Mouse (Mus musculus): ENCODE measurements around the gene Preb. TPM values are rescaled to one million over a fixed set of nuclear protein-coding genes. Genes with fewer than 3 reads are reported as not detected.
A peak's percentile ranks its signal among the peaks of the same experiment; 100 is the strongest.

Gene Preb
- polyA plus RNA-seq, 1 experiment from 2014 or later = 121 TPM

GRCm38 (mm10) chr5:30930846-30931245, 29.3 kb downstream of the Preb start:
- no peak for ATAC-seq (ENCODE audit: low FRiP score, low read depth)
- WGBS = 82% methylated on average over 6 of the region's 6 CpGs
- H3K9ac ChIP-seq (replicated peaks) = no peak overlapping the region

DNA sequence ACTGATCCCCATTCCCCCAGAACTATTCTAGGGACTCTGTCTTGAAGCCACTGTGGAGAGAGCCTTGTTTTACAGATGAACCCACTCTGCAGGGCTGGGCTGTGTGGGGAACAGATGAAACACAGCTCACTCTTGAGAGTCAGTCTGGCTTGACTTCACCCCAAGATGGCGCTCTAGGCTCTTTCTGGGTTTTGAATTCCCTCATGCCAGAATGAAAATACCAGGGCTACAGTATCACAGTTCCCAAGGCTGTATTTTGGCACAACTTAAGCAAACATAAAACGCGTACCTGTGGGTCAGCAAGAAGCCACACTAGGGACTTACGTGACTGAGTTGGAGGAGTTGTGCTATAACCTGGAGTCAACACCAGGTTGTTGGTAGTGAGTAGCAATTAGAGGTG, 30.0 kb downstream of the Preb start:
- no peak overlapping the region for H3K9ac ChIP-seq (replicated peaks)
- 47% methylated on average over 4 of the region's 4 CpGs for WGBS
- ATAC-seq (ENCODE audit: low FRiP score, low read depth) = no peak

More at GRCm38 (mm10) chr5:30930846-30931245, 29.3 kb downstream of the Preb start:
- Histone ChIP-seq H3K27me3 (0 out of 2 replicates have a peak, but pooled peaks cover 5% of the 10 kb centered on the region), H3K4me2 (replicated peaks) (no peak overlapping the region), H3K4me3 (no peak overlapping the region), H3K36me3 (no peaks in the 10 kb centered on the region), H3K27ac (replicated peaks) (no peak overlapping the region), H3K9me3 (no peaks in the 10 kb centered on the region), H3K4me1 (no peaks in the 10 kb centered on the region)

GRCm38 (mm10) chr5:30927945-30928529, 32.1 kb downstream of the Preb start:
- Histone ChIP-seq H3K4me3 (no peak overlapping the region), H3K9me3 (no peaks in the 10 kb centered on the region), H3K27ac (replicated peaks) (no peak overlapping the region), H3K4me2 (replicated peaks) (peak overlapping the region; percentile 39), H3K36me3 (no peaks in the 10 kb centered on the region), H3K4me1 (no peaks in the 10 kb centered on the region), H3K9ac (replicated peaks) (no peak overlapping the region), H3K27me3 (peaks cover 17% of the 10 kb centered on the region)
- WGBS = 43% methylated on average over 7 of the region's 7 CpGs
- peak; percentile 60; the same call in 1 of the 2 replicates for ATAC-seq (ENCODE audit: low FRiP score, low read depth)

More for the DNA sequence above, 30.0 kb downstream of the Preb start:
- no peak overlapping the region for H3K4me2 ChIP-seq (replicated peaks)
- H3K27me3 ChIP-seq = 0 out of 2 replicates have a peak, but pooled peaks cover 5% of the 10 kb centered on the region
- H3K9me3 ChIP-seq = no peaks in the 10 kb centered on the region
- H3K4me3 ChIP-seq = no peak overlapping the region
- H3K4me1 ChIP-seq = no peaks in the 10 kb centered on the region
- H3K36me3 ChIP-seq = no peaks in the 10 kb centered on the region
- H3K27ac ChIP-seq (replicated peaks) = no peak overlapping the region

DNA sequence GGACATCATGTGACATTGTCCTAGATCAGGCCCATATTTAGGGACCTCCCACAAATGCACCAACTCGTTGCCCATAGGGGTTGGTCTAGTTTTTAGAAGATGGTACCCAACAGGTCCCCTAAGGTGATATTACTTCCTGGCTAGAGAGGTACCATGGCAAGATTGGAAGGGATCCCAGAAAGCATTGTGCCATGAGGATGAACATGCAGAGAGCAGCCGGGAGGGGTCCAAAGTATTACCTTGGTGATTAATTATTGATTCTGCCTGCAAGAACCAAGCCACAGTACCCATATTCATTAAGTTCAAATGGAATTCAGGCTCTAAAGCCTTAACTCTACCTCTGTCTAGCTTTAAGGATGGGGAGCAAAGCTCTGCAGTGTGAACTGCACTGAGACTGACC, 34.1 kb downstream of the Preb start:
- WGBS = 83% methylated on average over 2 of the region's 2 CpGs
- H3K27ac ChIP-seq (replicated peaks) = no peak overlapping the region
- H3K9ac ChIP-seq (replicated peaks) = no peak overlapping the region
- no peak for ATAC-seq (ENCODE audit: low FRiP score, low read depth)
- no peaks in the 10 kb centered on the region for H3K9me3 ChIP-seq
- H3K36me3 ChIP-seq = no peaks in the 10 kb centered on the region
- H3K27me3 ChIP-seq = peaks cover 26% of the 10 kb centered on the region
- no peak overlapping the region for H3K4me3 ChIP-seq
- H3K4me2 ChIP-seq (replicated peaks) = no peak overlapping the region
- H3K4me1 ChIP-seq = peaks cover 12% of the 10 kb centered on the region

GRCm38 (mm10) chr5:30925217-30925616, 34.9 kb downstream of the Preb start:
- ATAC-seq (ENCODE audit: low FRiP score, low read depth) = no peak
- WGBS = 91% methylated on average over 5 of the region's 5 CpGs
- Histone ChIP-seq H3K4me3 (no peak overlapping the region), H3K4me1 (peaks cover 20% of the 10 kb centered on the region), H3K9me3 (no peaks in the 10 kb centered on the region), H3K27ac (replicated peaks) (no peak overlapping the region), H3K4me2 (replicated peaks) (no peak overlapping the region), H3K36me3 (no peaks in the 10 kb centered on the region), H3K27me3 (peaks cover 34% of the 10 kb centered on the region), H3K9ac (replicated peaks) (no peak overlapping the region)

GRCm38 (mm10) chr5:30924614-30925013, 35.5 kb downstream of the Preb start:
- ATAC-seq (ENCODE audit: low FRiP score, low read depth) = no peak
- Histone ChIP-seq H3K4me2 (replicated peaks) (no peak overlapping the region), H3K27ac (replicated peaks) (no peak overlapping the region), H3K4me3 (no peak overlapping the region), H3K9me3 (no peaks in the 10 kb centered on the region), H3K4me1 (peaks cover 21% of the 10 kb centered on the region), H3K9ac (replicated peaks) (no peak overlapping the region), H3K27me3 (peaks cover 35% of the 10 kb centered on the region), H3K36me3 (no peaks in the 10 kb centered on the region)
- whole genome bisulfite sequencing = 75% methylated on average over 8 of the region's 8 CpGs

- peaks cover 35% of the 10 kb centered on the region for H3K27me3 ChIP-seq
- ATAC-seq (ENCODE audit: low FRiP score, low read depth) = no peak
- H3K4me2 ChIP-seq (replicated peaks) = no peak overlapping the region
- H3K9me3 ChIP-seq = no peaks in the 10 kb centered on the region
- H3K36me3 ChIP-seq = 0 out of 2 replicates have a peak, but pooled peaks cover 2% of the 10 kb centered on the region
- H3K4me1 ChIP-seq = peaks cover 21% of the 10 kb centered on the region
- H3K9ac ChIP-seq (replicated peaks) = no peak overlapping the region
- no peak overlapping the region for H3K4me3 ChIP-seq
- WGBS = 88% methylated on average over 6 of the region's 6 CpGs
- no peak overlapping the region for H3K27ac ChIP-seq (replicated peaks)
Observed at GRCm38 (mm10) chr5:30923119-30923518, 37.0 kb downstream of the Preb start.

- 71% methylated on average over 10 of the region's 10 CpGs for WGBS
- ATAC-seq (ENCODE audit: low FRiP score, low read depth) = no peak
- H3K9me3 ChIP-seq = no peaks in the 10 kb centered on the region
- H3K9ac ChIP-seq (replicated peaks) = no peak overlapping the region
- H3K4me2 ChIP-seq (replicated peaks) = peak overlapping the region; percentile 70
- 0 out of 2 replicates have a peak, but pooled peaks cover 2% of the 10 kb centered on the region for H3K36me3 ChIP-seq
- H3K4me1 ChIP-seq = peaks cover 21% of the 10 kb centered on the region
- H3K27ac ChIP-seq (replicated peaks) = no peak overlapping the region
- peaks cover 35% of the 10 kb centered on the region for H3K27me3 ChIP-seq
- H3K4me3 ChIP-seq = no peak overlapping the region
Observed at GRCm38 (mm10) chr5:30922581-30923041, 37.5 kb downstream of the Preb start.

DNA sequence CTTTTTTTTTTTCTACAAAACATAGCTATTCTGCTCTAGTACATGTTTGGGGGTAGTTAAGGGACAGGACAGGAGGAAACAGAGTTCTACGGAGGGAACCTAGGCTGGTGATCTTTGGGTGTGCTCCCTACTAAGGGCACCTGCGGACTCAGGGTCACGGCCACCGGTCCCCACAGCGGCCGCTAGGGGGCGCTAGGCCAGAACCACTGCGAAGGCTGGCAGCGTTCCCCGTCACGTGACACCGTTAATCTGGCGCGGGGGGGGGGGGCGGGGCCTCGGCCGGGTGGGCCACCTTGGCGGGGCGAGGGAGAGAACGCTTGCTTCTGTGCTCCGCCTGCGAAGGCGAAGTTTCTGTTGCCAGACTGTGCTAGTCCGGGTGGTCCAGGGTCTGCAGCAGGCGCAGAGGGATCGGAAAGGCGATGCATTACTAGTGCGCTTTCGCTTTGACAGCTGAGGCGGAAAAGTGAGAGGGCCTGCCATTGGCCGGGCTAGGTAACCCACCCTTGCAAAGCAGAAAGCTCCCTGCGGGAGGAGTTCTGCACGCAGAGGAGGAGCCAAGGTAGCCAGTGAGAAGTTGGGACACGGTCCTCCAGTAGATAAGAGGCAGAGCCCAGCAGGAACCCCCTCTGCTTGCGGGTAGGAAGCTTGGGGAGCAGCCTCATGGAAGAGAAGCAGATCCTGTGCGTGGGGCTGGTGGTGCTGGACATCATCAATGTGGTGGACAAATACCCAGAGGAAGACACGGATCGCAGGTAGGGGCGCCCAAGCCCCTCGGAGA, 38.7 kb downstream of the Preb start, which contains the start of gene Khk:
Khk (plus strand) TSS at position 176 of the 778 bp plus-strand sequence.
- H3K27ac ChIP-seq (replicated peaks) = peak within 1 kb of the TSS; percentile 58
- peak; percentile 81 for ATAC-seq (ENCODE audit: low FRiP score, low read depth)
- peak within 1 kb of the TSS; percentile 61 for H3K9ac ChIP-seq (replicated peaks)
- no peaks in the 10 kb centered on the region for H3K9me3 ChIP-seq
- H3K4me2 ChIP-seq (replicated peaks) = peak within 1 kb of the TSS; percentile 70
- H3K36me3 ChIP-seq = 0 out of 2 replicates have a peak, but pooled peaks cover 2% of the 10 kb centered on the region
- H3K4me3 ChIP-seq = peak within 1 kb of the TSS; percentile 46
- peaks cover 35% of the 10 kb centered on the region for H3K27me3 ChIP-seq
- H3K4me1 ChIP-seq = peaks cover 21% of the 10 kb centered on the region
- WGBS = under 1% methylated on average over 39 of the region's 40 CpGs

DNA sequence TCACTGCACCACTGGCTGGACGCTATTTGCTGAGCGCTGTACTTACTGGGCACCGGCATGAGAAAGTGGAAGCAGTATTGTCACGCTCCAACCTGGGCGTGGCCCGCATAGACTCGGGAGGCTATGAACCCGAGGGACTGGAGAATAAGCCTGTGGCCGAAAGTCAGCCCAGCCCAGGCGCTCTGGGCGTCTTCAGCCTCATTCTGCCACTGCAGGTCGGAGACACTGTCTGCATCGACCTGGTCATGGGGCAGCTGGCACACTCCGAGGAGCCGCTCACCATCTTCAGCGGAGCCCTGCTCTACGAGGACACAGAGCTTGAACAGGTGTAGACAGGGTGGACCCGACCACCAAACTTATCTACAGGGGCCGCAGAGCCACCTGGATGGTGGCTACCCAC, 39.5 kb downstream of the Preb start:
- ATAC-seq (ENCODE audit: low FRiP score, low read depth) = peak; percentile 5; the same call in 1 of the 2 replicates
- H3K9ac ChIP-seq (replicated peaks) = no peak overlapping the region
- WGBS = 68% methylated on average over 19 of the region's 19 CpGs
- H3K36me3 ChIP-seq = 0 out of 2 replicates have a peak, but pooled peaks cover 2% of the 10 kb centered on the region
- H3K27me3 ChIP-seq = peaks cover 35% of the 10 kb centered on the region
- no peak overlapping the region for H3K27ac ChIP-seq (replicated peaks)
- H3K4me3 ChIP-seq = no peak overlapping the region
- H3K9me3 ChIP-seq = no peaks in the 10 kb centered on the region
- H3K4me2 ChIP-seq (replicated peaks) = peak overlapping the region; percentile 70; the same call in 1 of the 2 replicates
- peaks cover 27% of the 10 kb centered on the region for H3K4me1 ChIP-seq

DNA sequence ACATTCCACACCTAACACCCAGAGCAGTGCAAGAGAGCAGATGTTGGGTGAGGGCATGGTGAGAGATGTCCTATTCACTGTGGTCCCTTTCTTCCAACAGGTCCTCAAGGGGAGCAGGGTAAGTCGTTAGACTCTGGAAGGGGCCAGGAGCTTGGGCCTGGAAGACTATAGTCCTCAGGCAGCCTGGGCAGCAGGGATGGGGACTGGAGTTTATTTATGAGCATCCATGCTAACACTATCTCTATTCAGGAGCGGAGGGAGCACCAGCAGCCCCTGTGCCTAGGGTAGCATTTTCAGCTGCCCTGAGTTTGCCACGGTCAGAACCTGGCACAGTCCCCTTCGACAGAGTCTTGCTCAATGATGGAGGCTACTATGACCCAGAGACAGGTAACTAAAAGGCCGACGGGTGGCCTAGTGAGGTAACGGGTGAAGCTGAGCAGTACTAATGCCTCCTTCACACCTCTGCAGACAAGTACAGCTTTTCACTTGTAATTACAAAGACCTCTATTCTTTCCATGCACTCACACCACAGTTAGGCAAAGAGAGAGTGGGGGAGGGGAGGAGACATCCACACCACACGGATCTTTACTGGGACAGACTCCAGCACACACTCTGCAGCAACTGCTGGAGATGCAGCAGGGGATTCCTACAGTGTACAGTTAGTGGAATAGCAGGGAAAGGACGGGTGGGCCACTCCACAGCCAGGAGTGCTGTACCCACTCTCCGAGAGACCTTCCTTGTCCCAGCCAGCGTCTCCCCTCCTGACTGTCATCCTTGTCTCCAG, 40.1 kb downstream of the Preb start:
- no peak overlapping the region for H3K4me2 ChIP-seq (replicated peaks)
- H3K36me3 ChIP-seq = 0 out of 2 replicates have a peak, but pooled peaks cover 2% of the 10 kb centered on the region
- no peak overlapping the region for H3K27ac ChIP-seq (replicated peaks)
- no peak overlapping the region for H3K4me3 ChIP-seq
- H3K4me1 ChIP-seq = peaks cover 31% of the 10 kb centered on the region
- H3K9me3 ChIP-seq = no peaks in the 10 kb centered on the region
- no peak overlapping the region for H3K9ac ChIP-seq (replicated peaks)
- 72% methylated on average over 11 of the region's 11 CpGs for WGBS
- no peak for ATAC-seq (ENCODE audit: low FRiP score, low read depth)
- peaks cover 35% of the 10 kb centered on the region for H3K27me3 ChIP-seq
